Mouse (Mus musculus): ENCODE measurements at regions not wholly inside any gene's neighbourhood (a gene's known extent, or its start where the extent isn't known, plus 50 kb on each side); places are given as distances from the start of the nearest gene placed in this dataset.

DNA sequence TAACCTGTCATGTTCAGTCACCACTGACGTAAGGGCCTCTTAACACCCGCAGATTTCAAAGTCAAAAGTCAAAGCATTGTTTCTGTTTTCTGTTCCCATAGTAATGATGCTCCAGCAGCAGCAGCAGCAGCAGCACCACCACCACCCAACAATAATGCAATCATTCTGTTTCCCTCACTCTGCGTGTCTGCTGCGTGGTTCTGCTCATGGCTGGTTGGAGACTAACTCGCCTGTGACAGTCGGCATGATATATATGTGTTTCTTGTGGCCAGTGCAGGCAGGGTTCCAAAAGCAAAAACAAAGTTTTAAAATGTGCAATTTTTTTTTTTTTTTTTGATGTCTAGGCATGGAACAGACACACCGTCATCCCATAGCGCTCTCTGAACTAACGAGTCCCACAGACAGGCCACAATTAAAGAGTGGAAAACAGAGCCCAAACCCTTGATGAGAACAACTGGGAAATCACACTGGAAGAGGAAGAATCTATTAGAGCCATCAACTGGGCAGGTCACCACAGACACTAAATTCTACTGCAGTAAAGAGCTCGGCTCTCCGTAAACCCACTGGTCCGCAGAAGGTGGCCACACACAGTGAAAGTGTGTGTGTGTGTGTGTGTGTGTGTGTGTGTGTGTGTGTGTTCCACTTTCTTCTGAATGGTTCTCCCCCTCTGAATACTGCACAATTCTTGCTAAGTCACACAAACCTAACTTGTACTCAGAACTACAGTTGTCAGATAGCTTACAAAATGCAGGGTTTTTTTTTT, 169.0 kb upstream of the Fat1 start:
- H3K4me2 ChIP-seq: no peak overlapping the region
- 76% methylated on average over 12 of the region's 12 CpGs for WGBS (ENCODE audit: insufficient replicate concordance)

DNA sequence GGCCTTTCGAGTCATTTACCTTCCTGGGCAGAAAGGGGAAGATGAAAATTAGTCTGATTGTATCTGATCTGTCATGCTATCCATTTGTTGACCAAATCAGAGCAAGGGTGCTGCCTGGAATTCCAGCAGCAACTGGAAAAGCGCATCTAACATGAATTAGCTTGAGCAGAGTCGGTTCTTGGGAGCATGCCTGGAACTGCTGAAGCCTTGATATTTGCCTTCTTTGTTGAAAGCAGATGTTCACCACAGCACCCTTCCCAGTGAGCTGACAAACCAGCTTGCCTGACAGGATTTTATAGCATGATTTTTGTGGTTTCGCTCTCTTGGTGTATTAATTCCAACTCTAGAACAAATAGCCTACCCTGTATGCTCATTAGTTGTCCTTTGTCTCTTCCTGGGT, 168.0 kb upstream of the Fat1 start:
- 60% methylated on average over 4 of the region's 4 CpGs for WGBS (ENCODE audit: insufficient replicate concordance)
- no peak for ATAC-seq
- H3K4me1 ChIP-seq: no peaks in the 10 kb centered on the region

More for the DNA sequence above, 169.0 kb upstream of the Fat1 start:
- ATAC-seq: no peak
- no peak overlapping the region for H3K27ac ChIP-seq
- H3K9ac ChIP-seq: no peak overlapping the region
- no peaks in the 10 kb centered on the region for H3K4me1 ChIP-seq
- no peaks in the 10 kb centered on the region for H3K36me3 ChIP-seq
- no peak overlapping the region for H3K4me3 ChIP-seq
- H3K27me3 ChIP-seq (replicated peaks): no peaks in the 10 kb centered on the region
- H3K9me3 ChIP-seq (replicated peaks): no peaks in the 10 kb centered on the region

GRCm38 (mm10) chr8:44779212-44779611, 156.0 kb upstream of the Fat1 start:
- no peak overlapping the region for H3K4me3 ChIP-seq
- no peaks in the 10 kb centered on the region for H3K27me3 ChIP-seq (replicated peaks)
- ATAC-seq: no peak
- H3K4me1 ChIP-seq: no peaks in the 10 kb centered on the region
- H3K9ac ChIP-seq: no peak overlapping the region
- no peak overlapping the region for H3K27ac ChIP-seq
- no peak overlapping the region for H3K4me2 ChIP-seq
- WGBS (ENCODE audit: insufficient replicate concordance): 56% methylated on average over 1 of the region's 1 CpGs
- no peaks in the 10 kb centered on the region for H3K36me3 ChIP-seq
- H3K9me3 ChIP-seq (replicated peaks): no peaks in the 10 kb centered on the region

More for the DNA sequence above, 168.0 kb upstream of the Fat1 start:
- Histone ChIP-seq H3K4me3 (no peak overlapping the region), H3K9ac (no peak overlapping the region), H3K27me3 (replicated peaks) (no peaks in the 10 kb centered on the region), H3K27ac (no peak overlapping the region), H3K4me2 (no peak overlapping the region), H3K36me3 (no peaks in the 10 kb centered on the region), H3K9me3 (replicated peaks) (no peaks in the 10 kb centered on the region)

DNA sequence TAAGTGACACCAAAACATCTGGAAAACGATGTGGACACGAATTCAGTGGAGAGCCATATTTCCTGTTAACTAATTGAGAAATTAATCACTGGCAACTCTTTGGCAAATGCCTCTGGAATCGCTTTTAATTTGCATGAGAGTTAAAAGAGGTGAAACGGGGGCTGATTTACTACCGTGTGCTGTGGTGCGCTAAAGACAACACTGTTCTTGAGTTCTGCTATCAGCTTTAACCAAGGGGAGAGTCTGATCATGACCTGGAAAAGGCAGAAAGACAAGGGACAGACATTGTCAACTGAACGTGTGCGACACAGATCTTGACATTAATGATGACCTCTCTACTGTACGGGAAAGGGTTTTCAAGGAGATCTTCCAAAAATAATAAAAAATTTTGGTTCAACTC, 152.8 kb upstream of the Fat1 start:
- Histone ChIP-seq H3K9me3 (replicated peaks) (no peaks in the 10 kb centered on the region), H3K27me3 (replicated peaks) (no peaks in the 10 kb centered on the region), H3K4me3 (no peak overlapping the region), H3K36me3 (no peaks in the 10 kb centered on the region), H3K27ac (no peak overlapping the region), H3K4me1 (no peaks in the 10 kb centered on the region), H3K9ac (no peak overlapping the region), H3K4me2 (no peak overlapping the region)
- WGBS (ENCODE audit: insufficient replicate concordance): 73% methylated on average over 9 of the region's 9 CpGs
- no peak for ATAC-seq

DNA sequence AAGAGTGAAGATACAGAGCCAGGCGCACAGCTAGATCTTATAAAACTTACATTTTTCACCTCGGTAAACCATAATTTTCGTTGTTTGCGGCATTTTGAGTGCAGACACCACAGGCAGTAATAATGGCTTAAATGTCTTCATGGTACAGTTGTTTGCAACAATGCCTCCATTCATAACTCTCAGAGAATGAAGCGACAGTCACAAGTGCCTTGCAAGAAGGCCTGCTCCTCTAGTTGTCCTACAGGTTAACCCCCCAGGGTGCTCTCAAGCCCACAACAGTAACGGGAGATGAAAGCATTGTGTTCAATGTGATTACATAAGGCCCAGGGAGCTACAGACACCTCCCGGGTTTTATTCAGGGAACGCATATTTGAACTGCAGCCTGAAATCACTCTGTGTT, 150.1 kb upstream of the Fat1 start:
- Histone ChIP-seq H3K27ac (no peak overlapping the region), H3K4me2 (no peak overlapping the region), H3K27me3 (replicated peaks) (no peaks in the 10 kb centered on the region), H3K36me3 (no peaks in the 10 kb centered on the region), H3K4me1 (no peaks in the 10 kb centered on the region), H3K9me3 (replicated peaks) (no peaks in the 10 kb centered on the region), H3K9ac (no peak overlapping the region), H3K4me3 (no peak overlapping the region)
- ATAC-seq: no peak
- WGBS (ENCODE audit: insufficient replicate concordance): 81% methylated on average over 8 of the region's 8 CpGs

- no peak for ATAC-seq
- Histone ChIP-seq H3K9ac (no peak overlapping the region), H3K4me1 (no peaks in the 10 kb centered on the region), H3K4me2 (no peak overlapping the region), H3K27me3 (replicated peaks) (no peaks in the 10 kb centered on the region), H3K27ac (no peak overlapping the region), H3K9me3 (replicated peaks) (no peaks in the 10 kb centered on the region), H3K36me3 (no peaks in the 10 kb centered on the region), H3K4me3 (no peak overlapping the region)
- WGBS (ENCODE audit: insufficient replicate concordance): 58% methylated on average over 5 of the region's 5 CpGs
Measured at GRCm38 (mm10) chr8:44786740-44787139, 148.5 kb upstream of the Fat1 start.

DNA sequence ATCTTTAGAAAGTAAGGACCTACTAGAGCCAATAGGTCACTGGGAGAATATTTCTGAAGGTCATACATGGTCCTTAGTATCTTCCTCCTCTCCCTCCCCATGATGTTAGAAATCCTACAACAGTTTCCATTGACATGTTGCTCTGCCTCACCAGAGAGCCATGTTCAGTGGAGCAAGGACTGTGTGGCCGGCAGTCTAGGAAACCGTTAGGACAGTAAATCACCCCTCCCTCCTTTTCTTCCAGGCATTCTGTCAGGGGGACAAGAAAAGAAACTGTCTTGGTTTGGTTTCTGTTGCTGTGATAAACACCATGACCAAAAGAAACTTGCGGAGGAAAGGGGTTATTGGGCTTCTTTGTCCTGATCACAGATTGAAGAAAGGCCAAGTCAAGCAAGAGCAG, 147.0 kb upstream of the Fat1 start:
- Histone ChIP-seq H3K9me3 (replicated peaks) (no peaks in the 10 kb centered on the region), H3K36me3 (no peaks in the 10 kb centered on the region), H3K4me2 (no peak overlapping the region), H3K27ac (no peak overlapping the region), H3K27me3 (replicated peaks) (no peaks in the 10 kb centered on the region), H3K4me1 (no peaks in the 10 kb centered on the region), H3K4me3 (no peak overlapping the region), H3K9ac (no peak overlapping the region)
- no peak for ATAC-seq
- WGBS (ENCODE audit: insufficient replicate concordance): 71% methylated on average over 3 of the region's 3 CpGs

GRCm38 (mm10) chr8:44799513-44799912, 135.7 kb upstream of the Fat1 start:
- H3K4me1 ChIP-seq: no peaks in the 10 kb centered on the region
- 43% methylated on average over 3 of the region's 3 CpGs for WGBS (ENCODE audit: insufficient replicate concordance)
- no peak for ATAC-seq
- H3K9ac ChIP-seq: no peak overlapping the region
- no peaks in the 10 kb centered on the region for H3K9me3 ChIP-seq (replicated peaks)
- no peaks in the 10 kb centered on the region for H3K27me3 ChIP-seq (replicated peaks)
- H3K27ac ChIP-seq: no peak overlapping the region
- H3K4me3 ChIP-seq: no peak overlapping the region
- no peak overlapping the region for H3K4me2 ChIP-seq
- no peaks in the 10 kb centered on the region for H3K36me3 ChIP-seq

DNA sequence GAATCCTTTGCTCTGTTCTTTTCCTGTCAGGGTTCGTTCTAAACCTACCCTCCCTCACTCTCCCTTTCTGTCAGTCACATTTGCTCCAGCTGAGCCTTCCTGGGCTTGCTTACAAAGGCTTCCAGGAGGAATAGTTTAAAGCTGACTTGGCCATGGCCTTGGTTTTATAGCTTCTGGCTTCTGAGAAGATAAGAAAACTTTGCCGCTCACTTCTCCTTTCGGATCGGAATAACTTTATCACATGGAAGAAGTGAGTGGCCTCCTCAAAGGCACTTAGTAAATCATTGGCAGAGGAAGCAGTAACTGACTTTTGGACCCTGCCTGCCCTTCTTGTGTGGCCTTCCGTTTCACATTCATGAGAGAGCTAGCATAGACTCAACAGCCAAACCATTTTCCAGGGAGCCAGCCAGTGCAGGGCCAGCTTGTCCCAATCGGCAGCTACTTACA, 134.4 kb upstream of the Fat1 start:
- 37% methylated on average over 6 of the region's 6 CpGs for WGBS (ENCODE audit: insufficient replicate concordance)
- H3K9ac ChIP-seq: no peak overlapping the region
- H3K9me3 ChIP-seq (replicated peaks): no peaks in the 10 kb centered on the region
- H3K36me3 ChIP-seq: no peaks in the 10 kb centered on the region
- H3K4me2 ChIP-seq: no peak overlapping the region
- no peak overlapping the region for H3K27ac ChIP-seq
- no peak for ATAC-seq
- no peaks in the 10 kb centered on the region for H3K4me1 ChIP-seq
- no peaks in the 10 kb centered on the region for H3K27me3 ChIP-seq (replicated peaks)
- no peak overlapping the region for H3K4me3 ChIP-seq

- ATAC-seq: no peak
- Histone ChIP-seq H3K9me3 (replicated peaks) (no peaks in the 10 kb centered on the region), H3K36me3 (no peaks in the 10 kb centered on the region), H3K27me3 (replicated peaks) (no peaks in the 10 kb centered on the region), H3K4me2 (no peak overlapping the region), H3K4me1 (no peaks in the 10 kb centered on the region), H3K4me3 (no peak overlapping the region), H3K27ac (no peak overlapping the region), H3K9ac (no peak overlapping the region)
- WGBS (ENCODE audit: insufficient replicate concordance): 67% methylated on average over 6 of the region's 6 CpGs
Measured at GRCm38 (mm10) chr8:44801604-44802206, 133.5 kb upstream of the Fat1 start.

DNA sequence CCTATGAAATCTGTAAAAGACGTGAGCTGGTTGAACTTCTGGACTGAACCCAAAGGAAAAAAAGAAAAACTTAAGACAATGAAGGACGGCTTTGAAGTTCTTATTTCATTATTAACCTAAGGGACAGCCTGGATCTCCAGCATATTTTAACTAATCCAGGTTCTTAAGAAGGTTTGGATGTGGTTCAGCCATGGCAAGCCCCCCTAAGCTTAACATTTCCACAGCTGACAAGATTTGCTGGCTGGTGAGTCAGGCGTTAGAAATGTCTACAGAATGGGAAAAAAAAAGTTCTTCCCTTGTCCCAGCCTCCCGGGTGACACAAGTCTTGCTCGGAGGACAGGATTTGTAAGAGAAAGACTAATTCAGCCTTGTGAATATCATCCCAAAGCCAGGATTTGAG, 132.9 kb upstream of the Fat1 start:
- no peaks in the 10 kb centered on the region for H3K36me3 ChIP-seq
- H3K9me3 ChIP-seq (replicated peaks): no peaks in the 10 kb centered on the region
- no peak overlapping the region for H3K4me2 ChIP-seq
- no peaks in the 10 kb centered on the region for H3K27me3 ChIP-seq (replicated peaks)
- no peak for ATAC-seq
- H3K27ac ChIP-seq: no peak overlapping the region
- H3K4me1 ChIP-seq: no peaks in the 10 kb centered on the region
- WGBS (ENCODE audit: insufficient replicate concordance): 67% methylated on average over 5 of the region's 5 CpGs
- no peak overlapping the region for H3K9ac ChIP-seq
- no peak overlapping the region for H3K4me3 ChIP-seq

DNA sequence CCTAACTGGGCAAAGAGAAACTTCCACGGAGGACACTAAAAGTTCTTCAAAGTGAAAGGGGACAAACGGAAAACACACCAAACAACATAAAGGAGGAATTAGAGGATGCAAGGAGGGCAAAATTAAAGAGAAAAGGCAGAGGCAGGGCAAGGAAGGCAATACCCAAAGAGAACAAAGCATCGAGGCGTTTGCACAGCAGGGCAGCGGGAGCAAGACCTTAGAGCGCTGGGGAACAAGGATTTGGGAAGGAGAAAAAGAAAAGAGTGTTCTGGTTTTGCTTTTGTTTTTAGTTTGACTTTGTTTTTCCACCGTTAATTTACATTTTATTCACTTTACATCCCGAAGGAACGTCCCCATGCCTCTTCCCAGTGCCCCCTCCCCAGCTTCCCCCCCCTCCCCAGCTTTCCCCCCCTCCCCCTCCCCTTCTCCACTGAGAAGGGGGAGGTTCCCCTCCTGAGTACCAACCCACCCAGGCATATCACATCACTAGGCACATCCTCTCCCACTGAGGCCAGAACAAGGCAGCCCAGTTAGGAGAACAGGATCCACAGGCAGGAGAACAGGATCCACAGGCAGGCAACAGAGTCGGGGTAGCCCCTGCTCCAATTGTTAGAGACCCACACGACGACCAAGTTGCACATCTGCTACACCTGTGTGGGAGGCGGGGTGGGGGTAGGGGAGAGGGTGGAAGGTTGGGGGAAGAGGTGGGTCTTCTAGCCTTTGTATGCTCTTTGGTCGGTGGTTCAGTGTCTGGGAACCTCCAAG, 130.7 kb upstream of the Fat1 start:
- H3K27me3 ChIP-seq (replicated peaks): no peaks in the 10 kb centered on the region
- H3K9me3 ChIP-seq (replicated peaks): no peaks in the 10 kb centered on the region
- WGBS (ENCODE audit: insufficient replicate concordance): 44% methylated on average over 14 of the region's 14 CpGs
- H3K4me3 ChIP-seq: no peak overlapping the region
- no peaks in the 10 kb centered on the region for H3K4me1 ChIP-seq
- ATAC-seq: no peak
- no peaks in the 10 kb centered on the region for H3K36me3 ChIP-seq
- H3K9ac ChIP-seq: no peak overlapping the region
- H3K27ac ChIP-seq: no peak overlapping the region
- H3K4me2 ChIP-seq: no peak overlapping the region
